Mouse (Mus musculus): Measurements from ENCODE around the gene Diaph2. TPM values are rescaled to one million over a fixed set of nuclear protein-coding genes. Genes with fewer than 3 reads are reported as not detected.

Gene Diaph2
- 5.1 and 6.8 TPM in 2 replicates for polyA plus RNA-seq (2014; fragmentation: Nextera tagmentation; extraction: Ambion mirVana)

DNA sequence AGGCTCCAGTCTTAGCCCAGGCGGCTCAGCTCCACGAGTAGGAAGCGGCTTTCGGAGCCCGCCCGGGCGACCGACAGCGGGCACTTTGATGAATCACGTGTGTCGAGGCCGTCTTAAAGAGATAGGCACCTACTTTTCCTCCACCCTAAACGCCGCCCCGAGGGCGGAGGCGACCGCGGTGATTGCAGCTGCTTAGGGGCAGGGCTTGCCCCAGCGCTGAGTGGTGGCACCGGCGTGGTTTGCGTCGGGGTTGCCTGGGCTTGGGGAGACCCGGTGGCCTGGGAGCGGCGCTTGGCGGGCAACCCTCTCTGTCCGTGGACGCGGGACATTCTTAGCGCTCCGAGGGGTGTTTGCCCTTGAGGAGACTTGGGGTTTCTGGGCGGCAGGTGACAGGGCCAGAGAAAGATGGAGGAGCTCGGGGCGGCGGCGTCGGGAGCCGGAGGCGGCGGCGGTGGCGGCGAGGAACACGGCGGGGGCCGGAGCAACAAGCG lies at the start of gene Diaph2:
Gene Diaph2, plus strand, starts transcription at position 172 of the 491 bp plus-strand sequence.
- 17% methylated on average over 37 of the region's 49 CpGs for WGBS

DNA sequence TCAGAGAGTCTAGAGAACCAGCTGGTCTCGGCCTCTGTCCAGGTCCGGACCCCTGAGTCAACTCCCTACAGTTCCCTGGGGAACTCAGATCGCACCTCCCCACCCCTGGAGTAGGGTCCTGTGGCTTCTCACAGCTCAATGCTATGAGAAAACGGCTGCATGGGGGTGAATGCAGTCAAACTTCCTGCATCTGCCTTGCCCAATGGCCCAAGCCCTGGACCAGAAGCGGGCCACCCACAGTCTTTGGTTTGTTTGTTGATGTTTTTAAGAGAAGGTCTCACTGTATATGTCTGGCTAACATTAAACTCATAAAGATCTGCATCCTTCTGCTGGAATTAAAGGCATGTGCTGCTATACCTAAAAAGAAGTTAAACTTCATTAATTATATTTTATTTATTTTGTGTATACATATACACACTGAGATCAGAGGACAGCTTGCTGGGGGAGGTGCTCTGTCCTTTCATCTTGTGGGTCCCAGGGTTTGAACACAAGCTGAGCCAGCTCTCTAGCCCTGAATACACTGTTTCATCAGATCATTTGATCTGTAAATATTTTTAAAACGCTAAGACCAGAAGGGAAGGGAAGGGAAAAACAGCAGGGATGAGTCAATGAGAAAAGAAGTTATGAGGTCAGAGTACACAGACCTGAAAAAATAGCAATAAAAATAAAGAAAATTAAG lies 47.8 kb upstream of the Diaph2 start:
- H3K9me3 ChIP-seq (ENCODE audit: control insufficient read depth, low read length) = no peaks in the 10 kb centered on the region
- H3K27me3 ChIP-seq (ENCODE audit: control insufficient read depth, insufficient read depth, low read length) = no peaks in the 10 kb centered on the region
- no peak overlapping the region for H3K4me3 ChIP-seq (ENCODE audit: low read depth, low read length)
- no peaks in the 10 kb centered on the region for H3K4me1 ChIP-seq (replicated peaks; ENCODE audit: control insufficient read depth, insufficient read depth, low read length)
- no peak for DNase-seq (ENCODE audit: low spot score)
- H3K4me2 ChIP-seq (replicated peaks; ENCODE audit: low read depth, low read length) = no peak overlapping the region
- H3K9ac ChIP-seq (ENCODE audit: low read depth, low read length) = no peak overlapping the region
- no peak overlapping the region for H3K27ac ChIP-seq (ENCODE audit: low read depth, low read length)
- no peak for ATAC-seq (ENCODE audit: low FRiP score)
- H3K36me3 ChIP-seq (ENCODE audit: control insufficient read depth, insufficient read depth, low read length) = no peaks in the 10 kb centered on the region
- 42% methylated on average over 6 of the region's 6 CpGs for WGBS

More for the DNA sequence above, at the start of gene Diaph2:
- H3K27ac ChIP-seq (ENCODE audit: low read depth, low read length) = no peak within 1 kb of the TSS
- DNase-seq (ENCODE audit: low spot score) (peak; percentile 79), ATAC-seq (ENCODE audit: low FRiP score) (peak; percentile 96)
- no peaks in the 10 kb centered on the region for H3K9me3 ChIP-seq (ENCODE audit: control insufficient read depth, low read length)
- H3K4me1 ChIP-seq (replicated peaks; ENCODE audit: control insufficient read depth, insufficient read depth, low read length) = no peaks in the 10 kb centered on the region
- H3K4me2 ChIP-seq (replicated peaks; ENCODE audit: low read depth, low read length) = peak within 1 kb of the TSS; percentile 53
- H3K9ac ChIP-seq (ENCODE audit: low read depth, low read length) = peak within 1 kb of the TSS; percentile 54
- H3K36me3 ChIP-seq (ENCODE audit: control insufficient read depth, insufficient read depth, low read length) = no peaks in the 10 kb centered on the region
- H3K27me3 ChIP-seq (ENCODE audit: control insufficient read depth, insufficient read depth, low read length) = no peaks in the 10 kb centered on the region
- H3K4me3 ChIP-seq (ENCODE audit: low read depth, low read length) = peak within 1 kb of the TSS; percentile 49

DNA sequence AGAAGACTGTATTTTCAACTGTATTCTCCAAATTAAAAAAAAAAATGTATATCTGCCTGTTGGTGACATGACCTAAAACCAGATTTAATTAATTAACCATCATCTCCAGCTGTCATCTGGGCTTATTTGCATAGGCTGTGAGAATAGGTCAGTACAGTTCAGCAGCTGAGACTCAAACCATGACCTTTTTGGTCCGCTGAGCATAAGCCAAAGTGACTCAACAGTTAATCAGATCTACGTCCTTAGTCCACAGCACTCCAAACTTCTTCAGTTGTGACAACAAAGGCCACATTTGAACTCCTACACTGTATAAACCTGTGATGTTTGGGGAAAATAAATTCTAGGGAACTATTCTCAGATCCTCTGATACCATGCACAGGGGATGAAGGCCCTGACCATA lies 39.9 kb upstream of the Diaph2 start:
- no peak for ATAC-seq (ENCODE audit: low FRiP score)
- no peak for DNase-seq (ENCODE audit: low spot score)

DNA sequence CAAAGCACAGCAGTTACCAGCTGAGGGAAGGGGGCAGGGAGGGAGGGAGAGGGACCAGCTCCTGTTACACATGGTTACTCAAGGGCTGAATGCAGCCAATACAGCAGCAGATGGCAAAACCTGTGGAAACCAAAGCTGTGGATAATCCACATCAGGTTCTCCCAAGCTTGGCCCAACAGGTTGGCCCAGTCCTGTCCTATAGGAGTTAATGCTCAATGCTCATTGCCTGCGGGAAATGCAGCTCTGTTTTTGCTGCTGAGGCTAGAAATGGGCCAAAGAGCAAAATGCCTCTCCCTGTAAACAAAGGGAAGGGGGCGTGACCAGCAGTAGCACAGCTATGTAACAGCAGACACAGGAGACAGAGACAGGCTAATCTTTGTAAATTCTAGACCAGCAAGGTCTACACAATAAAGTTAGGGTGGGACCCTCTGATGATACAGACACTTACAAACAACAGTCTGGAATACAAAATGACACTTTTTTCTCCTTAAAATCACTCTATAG lies 20.8 kb upstream of the Diaph2 start:
- 57% methylated on average over 2 of the region's 2 CpGs for WGBS
- no peak overlapping the region for H3K9ac ChIP-seq (ENCODE audit: low read depth, low read length)
- no peak for DNase-seq (ENCODE audit: low spot score)

More for the DNA sequence above, 39.9 kb upstream of the Diaph2 start:
- no peak overlapping the region for H3K4me3 ChIP-seq (ENCODE audit: low read depth, low read length)
- no peaks in the 10 kb centered on the region for H3K4me1 ChIP-seq (replicated peaks; ENCODE audit: control insufficient read depth, insufficient read depth, low read length)
- no peak overlapping the region for H3K27ac ChIP-seq (ENCODE audit: low read depth, low read length)
- no peaks in the 10 kb centered on the region for H3K36me3 ChIP-seq (ENCODE audit: control insufficient read depth, insufficient read depth, low read length)
- 56% methylated on average over 2 of the region's 2 CpGs for WGBS
- H3K9me3 ChIP-seq (ENCODE audit: control insufficient read depth, low read length) = no peaks in the 10 kb centered on the region
- H3K27me3 ChIP-seq (ENCODE audit: control insufficient read depth, insufficient read depth, low read length) = no peaks in the 10 kb centered on the region
- H3K9ac ChIP-seq (ENCODE audit: low read depth, low read length) = no peak overlapping the region
- no peak overlapping the region for H3K4me2 ChIP-seq (replicated peaks; ENCODE audit: low read depth, low read length)

DNA sequence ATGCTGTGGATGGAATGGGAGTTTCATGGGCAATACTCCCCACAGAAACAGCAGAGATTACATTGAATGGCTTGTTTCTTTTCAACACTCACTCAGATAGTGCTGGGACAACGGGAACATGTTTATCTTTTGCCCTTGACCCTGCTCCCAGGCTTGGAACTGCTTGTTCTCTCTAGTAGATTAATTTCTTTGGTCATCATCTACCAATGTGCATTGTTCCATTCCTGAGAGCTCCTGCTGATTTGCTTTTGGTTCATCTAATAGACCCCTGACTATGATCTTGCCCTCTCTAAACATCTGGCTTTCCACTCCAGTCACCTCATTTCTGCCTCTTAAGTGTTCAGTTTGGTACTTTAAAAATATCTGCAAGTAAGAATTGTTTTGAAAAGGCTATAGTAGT lies 13.0 kb upstream of the Diaph2 start:
- ATAC-seq (ENCODE audit: low FRiP score) = no peak
- no peak for DNase-seq (ENCODE audit: low spot score)
- H3K4me1 ChIP-seq (replicated peaks; ENCODE audit: control insufficient read depth, insufficient read depth, low read length) = no peaks in the 10 kb centered on the region
- no peaks in the 10 kb centered on the region for H3K36me3 ChIP-seq (ENCODE audit: control insufficient read depth, insufficient read depth, low read length)
- no peak overlapping the region for H3K9ac ChIP-seq (ENCODE audit: low read depth, low read length)
- no peaks in the 10 kb centered on the region for H3K9me3 ChIP-seq (ENCODE audit: control insufficient read depth, low read length)
- no peaks in the 10 kb centered on the region for H3K27me3 ChIP-seq (ENCODE audit: control insufficient read depth, insufficient read depth, low read length)
- no peak overlapping the region for H3K4me3 ChIP-seq (ENCODE audit: low read depth, low read length)
- H3K27ac ChIP-seq (ENCODE audit: low read depth, low read length) = no peak overlapping the region
- WGBS = 44% methylated on average over 1 of the region's 1 CpGs
- no peak overlapping the region for H3K4me2 ChIP-seq (replicated peaks; ENCODE audit: low read depth, low read length)

More for the DNA sequence above, 20.8 kb upstream of the Diaph2 start:
- Histone ChIP-seq H3K4me3 (ENCODE audit: low read depth, low read length) (no peak overlapping the region), H3K27me3 (ENCODE audit: control insufficient read depth, insufficient read depth, low read length) (no peaks in the 10 kb centered on the region), H3K4me2 (replicated peaks; ENCODE audit: low read depth, low read length) (no peak overlapping the region), H3K36me3 (ENCODE audit: control insufficient read depth, insufficient read depth, low read length) (no peaks in the 10 kb centered on the region), H3K27ac (ENCODE audit: low read depth, low read length) (no peak overlapping the region), H3K9me3 (ENCODE audit: control insufficient read depth, low read length) (no peaks in the 10 kb centered on the region), H3K4me1 (replicated peaks; ENCODE audit: control insufficient read depth, insufficient read depth, low read length) (no peaks in the 10 kb centered on the region)
- ATAC-seq (ENCODE audit: low FRiP score) = no peak

DNA sequence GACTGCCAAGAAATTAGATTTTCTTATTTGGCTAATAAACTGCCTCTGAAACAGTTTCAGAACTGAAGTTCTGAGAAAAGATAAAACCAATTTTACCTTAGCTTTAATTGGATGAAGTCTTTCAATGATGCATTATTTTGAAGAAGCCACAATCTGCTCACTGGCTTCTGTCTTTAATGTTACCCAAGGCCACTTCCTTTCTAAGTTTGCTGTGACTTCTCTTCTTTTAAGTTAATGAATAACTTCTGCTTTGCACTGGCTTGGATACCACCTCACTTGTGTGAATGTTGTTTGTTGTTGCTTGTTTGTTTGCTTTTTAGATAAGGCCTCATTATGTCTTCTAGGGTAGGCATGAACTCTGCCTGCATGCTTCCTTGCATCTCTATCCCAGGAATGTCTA lies 10.3 kb upstream of the Diaph2 start:
- ATAC-seq (ENCODE audit: low FRiP score) (no peak), DNase-seq (ENCODE audit: low spot score) (no peak)
- Histone ChIP-seq H3K36me3 (ENCODE audit: control insufficient read depth, insufficient read depth, low read length) (no peaks in the 10 kb centered on the region), H3K4me2 (replicated peaks; ENCODE audit: low read depth, low read length) (no peak overlapping the region), H3K9me3 (ENCODE audit: control insufficient read depth, low read length) (no peaks in the 10 kb centered on the region), H3K27me3 (ENCODE audit: control insufficient read depth, insufficient read depth, low read length) (no peaks in the 10 kb centered on the region), H3K4me3 (ENCODE audit: low read depth, low read length) (no peak overlapping the region), H3K27ac (ENCODE audit: low read depth, low read length) (no peak overlapping the region), H3K4me1 (replicated peaks; ENCODE audit: control insufficient read depth, insufficient read depth, low read length) (no peaks in the 10 kb centered on the region), H3K9ac (ENCODE audit: low read depth, low read length) (no peak overlapping the region)

DNA sequence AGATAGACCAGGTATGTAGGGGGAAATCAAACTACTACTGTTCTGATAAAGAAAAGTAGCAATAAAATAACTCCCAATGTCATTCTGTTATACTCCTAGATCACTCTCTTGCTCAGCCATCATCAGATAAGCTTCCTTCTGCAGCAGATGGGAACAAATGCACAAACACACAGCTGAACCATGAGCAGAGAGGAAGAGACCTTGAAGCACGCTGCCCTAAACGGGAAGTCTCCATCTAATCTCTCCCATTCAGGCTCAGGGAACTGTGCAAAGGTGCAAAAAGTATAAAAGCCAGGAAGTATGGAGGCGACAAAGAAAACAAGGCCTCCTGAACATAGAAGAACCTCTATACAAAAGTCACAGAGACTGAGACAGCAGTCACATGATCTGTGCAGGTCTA lies 6.6 kb upstream of the Diaph2 start:
- no peak overlapping the region for H3K9ac ChIP-seq (ENCODE audit: low read depth, low read length)
- no peaks in the 10 kb centered on the region for H3K9me3 ChIP-seq (ENCODE audit: control insufficient read depth, low read length)
- 86% methylated on average over 3 of the region's 3 CpGs for WGBS
- DNase-seq (ENCODE audit: low spot score) (no peak), ATAC-seq (ENCODE audit: low FRiP score) (no peak)
- no peaks in the 10 kb centered on the region for H3K4me1 ChIP-seq (replicated peaks; ENCODE audit: control insufficient read depth, insufficient read depth, low read length)
- H3K27ac ChIP-seq (ENCODE audit: low read depth, low read length) = no peak overlapping the region
- no peak overlapping the region for H3K4me3 ChIP-seq (ENCODE audit: low read depth, low read length)
- H3K27me3 ChIP-seq (ENCODE audit: control insufficient read depth, insufficient read depth, low read length) = no peaks in the 10 kb centered on the region
- H3K36me3 ChIP-seq (ENCODE audit: control insufficient read depth, insufficient read depth, low read length) = no peaks in the 10 kb centered on the region
- no peak overlapping the region for H3K4me2 ChIP-seq (replicated peaks; ENCODE audit: low read depth, low read length)

DNA sequence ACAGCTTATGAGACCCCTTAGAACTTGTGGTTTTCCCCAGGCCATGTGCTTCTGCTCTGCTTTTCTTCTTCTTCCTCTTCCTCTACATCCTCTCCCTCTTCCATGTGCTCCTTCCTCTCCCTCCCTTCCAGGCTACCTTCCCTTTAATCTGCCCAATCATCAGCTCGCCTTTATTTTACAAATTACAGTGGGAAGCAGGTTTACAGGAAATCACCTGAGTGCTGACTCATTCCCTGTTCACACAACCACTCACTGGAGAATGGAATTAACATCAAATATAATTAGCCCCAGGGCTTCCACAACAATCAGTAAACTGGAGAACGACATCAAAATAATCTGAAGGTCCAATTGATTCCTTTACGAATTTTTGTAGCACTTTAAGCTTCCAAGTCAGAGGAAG lies 3.6 kb upstream of the Diaph2 start:
- 73% methylated on average over 3 of the region's 3 CpGs for WGBS
- no peak for DNase-seq (ENCODE audit: low spot score)
- Histone ChIP-seq H3K9ac (ENCODE audit: low read depth, low read length) (no peak overlapping the region), H3K4me1 (replicated peaks; ENCODE audit: control insufficient read depth, insufficient read depth, low read length) (no peaks in the 10 kb centered on the region), H3K27ac (ENCODE audit: low read depth, low read length) (no peak overlapping the region), H3K36me3 (ENCODE audit: control insufficient read depth, insufficient read depth, low read length) (no peaks in the 10 kb centered on the region), H3K4me2 (replicated peaks; ENCODE audit: low read depth, low read length) (no peak overlapping the region), H3K27me3 (ENCODE audit: control insufficient read depth, insufficient read depth, low read length) (no peaks in the 10 kb centered on the region), H3K4me3 (ENCODE audit: low read depth, low read length) (no peak overlapping the region), H3K9me3 (ENCODE audit: control insufficient read depth, low read length) (no peaks in the 10 kb centered on the region)
- ATAC-seq (ENCODE audit: low FRiP score) = no peak

DNA sequence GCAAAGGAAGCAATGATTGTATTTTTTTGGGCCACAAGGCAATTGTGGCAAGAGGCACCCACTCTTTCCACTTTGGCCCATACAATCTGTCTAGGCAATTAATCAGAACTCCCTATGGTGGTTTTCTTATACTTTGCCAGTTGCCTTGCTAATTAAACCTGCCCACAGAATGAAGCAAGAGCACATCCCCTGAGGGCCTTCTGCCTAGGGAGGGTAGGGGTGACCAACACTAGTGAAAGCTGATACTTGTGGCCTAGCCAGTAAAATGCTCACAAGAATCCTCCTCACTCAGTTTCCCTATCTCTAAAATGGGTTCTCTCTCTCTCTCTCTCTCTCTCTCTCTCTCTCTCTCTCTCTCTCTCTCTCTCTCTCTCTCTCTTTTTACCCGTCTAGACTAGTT lies 440 bp upstream of the Diaph2 start:
- Histone ChIP-seq H3K27me3 (ENCODE audit: control insufficient read depth, insufficient read depth, low read length) (no peaks in the 10 kb centered on the region), H3K9ac (ENCODE audit: low read depth, low read length) (no peak overlapping the region), H3K4me2 (replicated peaks; ENCODE audit: low read depth, low read length) (peak overlapping the region; percentile 53; the same call in 1 of the 2 replicates), H3K27ac (ENCODE audit: low read depth, low read length) (no peak overlapping the region), H3K9me3 (ENCODE audit: control insufficient read depth, low read length) (no peaks in the 10 kb centered on the region), H3K4me1 (replicated peaks; ENCODE audit: control insufficient read depth, insufficient read depth, low read length) (no peaks in the 10 kb centered on the region), H3K36me3 (ENCODE audit: control insufficient read depth, insufficient read depth, low read length) (no peaks in the 10 kb centered on the region), H3K4me3 (ENCODE audit: low read depth, low read length) (peak overlapping the region; percentile 49)
- no peak for DNase-seq (ENCODE audit: low spot score)
- ATAC-seq (ENCODE audit: low FRiP score) = peak; percentile 30
- WGBS = 0% methylated on average over 1 of the region's 1 CpGs

All from hindbrain, embryonic 11.5 days (tissue).